Mouse (Mus musculus): ENCODE measurements around the gene Pax1. TPM values are rescaled to one million over a fixed set of nuclear protein-coding genes. Genes with fewer than 3 reads are reported as not detected.
A peak's percentile ranks its signal among the peaks of the same experiment; 100 is the strongest.

Pax1 gene
- polyA plus RNA-seq, 1 experiment from 2014 or later: not detected

DNA sequence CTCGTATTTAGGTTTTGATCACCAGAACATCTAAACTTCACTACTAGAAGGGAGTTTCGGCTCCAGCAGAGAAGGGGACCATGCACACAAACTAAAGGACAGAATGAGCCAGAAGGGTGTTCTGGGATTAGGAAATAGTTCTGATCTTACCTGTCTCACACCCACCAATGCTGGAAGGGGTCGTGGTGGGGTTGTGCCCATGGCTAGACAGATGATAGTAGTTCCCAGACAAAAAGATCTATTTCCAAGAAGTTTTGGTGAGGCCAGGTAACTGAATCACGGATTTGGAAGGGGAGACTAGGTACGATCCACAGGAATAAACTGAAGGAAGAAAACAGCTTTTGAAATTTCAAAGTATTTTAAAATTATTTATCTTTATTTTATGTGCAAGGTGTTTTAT, 8.4 kb downstream of the Pax1 start:
- H3K4me1 ChIP-seq (replicated peaks; ENCODE audit: control insufficient read depth, insufficient read depth, low read length): peaks cover 10% of the 10 kb centered on the region
- H3K27ac ChIP-seq (ENCODE audit: low read length): no peak overlapping the region
- no peak for ATAC-seq

DNA sequence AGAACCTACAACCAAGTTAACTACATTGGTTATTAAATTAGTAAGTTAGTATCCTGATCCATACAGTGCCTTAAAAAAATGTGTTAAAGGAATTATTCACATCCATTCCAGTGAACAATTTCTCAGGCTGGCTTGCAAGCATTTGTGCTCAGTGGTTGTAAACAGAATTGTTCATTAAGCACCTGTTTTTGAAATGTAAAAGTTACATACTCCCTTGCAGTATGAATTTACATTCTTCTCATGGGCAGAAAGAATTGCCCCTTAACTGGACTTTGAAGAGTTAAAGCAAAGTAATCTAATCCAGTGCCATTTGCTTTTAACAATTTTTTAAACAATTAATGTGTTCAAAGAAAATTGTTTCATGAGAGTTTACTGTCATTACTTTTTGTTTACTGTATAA, 9.6 kb downstream of the Pax1 start:
- Histone ChIP-seq H3K4me1 (replicated peaks; ENCODE audit: control insufficient read depth, insufficient read depth, low read length) (peaks cover 6% of the 10 kb centered on the region), H3K27me3 (replicated peaks; ENCODE audit: control insufficient read depth, insufficient read depth, low read length) (peaks cover 81% of the 10 kb centered on the region), H3K4me3 (replicated peaks; ENCODE audit: low read length) (no peak overlapping the region), H3K9ac (replicated peaks; ENCODE audit: low read depth, low read length) (no peak overlapping the region), H3K36me3 (ENCODE audit: control insufficient read depth, insufficient read depth) (no peaks in the 10 kb centered on the region), H3K27ac (ENCODE audit: low read length) (no peak overlapping the region), H3K4me2 (ENCODE audit: low read length) (no peak overlapping the region), H3K9me3 (ENCODE audit: control insufficient read depth, low read length) (no peaks in the 10 kb centered on the region)
- ATAC-seq: no peak

More for the DNA sequence above, 8.4 kb downstream of the Pax1 start:
- Histone ChIP-seq H3K4me3 (replicated peaks; ENCODE audit: low read length) (no peak overlapping the region), H3K27me3 (replicated peaks; ENCODE audit: control insufficient read depth, insufficient read depth, low read length) (peaks cover 82% of the 10 kb centered on the region), H3K4me2 (ENCODE audit: low read length) (no peak overlapping the region), H3K9ac (replicated peaks; ENCODE audit: low read depth, low read length) (no peak overlapping the region), H3K36me3 (ENCODE audit: control insufficient read depth, insufficient read depth) (no peaks in the 10 kb centered on the region), H3K9me3 (ENCODE audit: control insufficient read depth, low read length) (no peaks in the 10 kb centered on the region)
- WGBS: 7% methylated on average over 5 of the region's 5 CpGs

GRCm38 (mm10) chr2:147371840-147372239, 10.1 kb downstream of the Pax1 start:
- Histone ChIP-seq H3K27ac (ENCODE audit: low read length) (no peak overlapping the region), H3K27me3 (replicated peaks; ENCODE audit: control insufficient read depth, insufficient read depth, low read length) (peaks cover 79% of the 10 kb centered on the region), H3K4me3 (replicated peaks; ENCODE audit: low read length) (no peak overlapping the region), H3K4me2 (ENCODE audit: low read length) (no peak overlapping the region), H3K4me1 (replicated peaks; ENCODE audit: control insufficient read depth, insufficient read depth, low read length) (peaks cover 6% of the 10 kb centered on the region), H3K9me3 (ENCODE audit: control insufficient read depth, low read length) (no peaks in the 10 kb centered on the region), H3K36me3 (ENCODE audit: control insufficient read depth, insufficient read depth) (no peaks in the 10 kb centered on the region), H3K9ac (replicated peaks; ENCODE audit: low read depth, low read length) (no peak overlapping the region)
- WGBS: 4% methylated on average over 4 of the region's 4 CpGs
- no peak for ATAC-seq

GRCm38 (mm10) chr2:147372947-147373666, 11.4 kb downstream of the Pax1 start:
- H3K4me3 ChIP-seq (replicated peaks; ENCODE audit: low read length): no peak overlapping the region
- under 1% methylated on average over 28 of the region's 28 CpGs for WGBS

DNA sequence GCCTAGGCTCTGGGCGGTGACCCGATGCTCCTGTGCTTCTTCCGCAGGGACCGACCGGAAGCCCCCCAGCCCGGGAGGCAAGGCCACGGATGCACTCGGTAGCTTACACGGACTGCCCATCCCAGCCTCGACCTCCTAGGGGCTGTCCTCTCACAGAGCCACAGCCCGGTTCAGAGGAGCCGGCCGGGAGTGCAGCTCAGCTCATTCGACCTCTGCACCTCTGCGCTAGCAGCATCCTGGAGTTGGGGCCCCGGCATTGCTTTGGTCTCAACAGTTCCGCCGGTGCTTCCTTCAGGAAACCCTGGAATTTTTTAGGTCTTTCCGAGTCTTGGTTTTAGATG, 11.9 kb downstream of the Pax1 start:
- H3K36me3 ChIP-seq (ENCODE audit: control insufficient read depth, insufficient read depth): no peaks in the 10 kb centered on the region
- H3K4me2 ChIP-seq (ENCODE audit: low read length): no peak overlapping the region
- H3K27me3 ChIP-seq (replicated peaks; ENCODE audit: control insufficient read depth, insufficient read depth, low read length): peaks cover 81% of the 10 kb centered on the region
- no peak overlapping the region for H3K4me3 ChIP-seq (replicated peaks; ENCODE audit: low read length)
- under 1% methylated on average over 19 of the region's 19 CpGs for WGBS
- ATAC-seq: no peak
- no peaks in the 10 kb centered on the region for H3K9me3 ChIP-seq (ENCODE audit: control insufficient read depth, low read length)
- no peaks in the 10 kb centered on the region for H3K4me1 ChIP-seq (replicated peaks; ENCODE audit: control insufficient read depth, insufficient read depth, low read length)
- no peak overlapping the region for H3K9ac ChIP-seq (replicated peaks; ENCODE audit: low read depth, low read length)
- no peak overlapping the region for H3K27ac ChIP-seq (ENCODE audit: low read length)

More at GRCm38 (mm10) chr2:147372947-147373666, 11.4 kb downstream of the Pax1 start:
- Histone ChIP-seq H3K4me2 (ENCODE audit: low read length) (no peak overlapping the region), H3K36me3 (ENCODE audit: control insufficient read depth, insufficient read depth) (no peaks in the 10 kb centered on the region), H3K27ac (ENCODE audit: low read length) (no peak overlapping the region), H3K9ac (replicated peaks; ENCODE audit: low read depth, low read length) (no peak overlapping the region), H3K9me3 (ENCODE audit: control insufficient read depth, low read length) (no peaks in the 10 kb centered on the region), H3K27me3 (replicated peaks; ENCODE audit: control insufficient read depth, insufficient read depth, low read length) (peaks cover 79% of the 10 kb centered on the region), H3K4me1 (replicated peaks; ENCODE audit: control insufficient read depth, insufficient read depth, low read length) (peaks cover 3% of the 10 kb centered on the region)
- peak; percentile 40; the same call in 1 of the 2 replicates for ATAC-seq

DNA sequence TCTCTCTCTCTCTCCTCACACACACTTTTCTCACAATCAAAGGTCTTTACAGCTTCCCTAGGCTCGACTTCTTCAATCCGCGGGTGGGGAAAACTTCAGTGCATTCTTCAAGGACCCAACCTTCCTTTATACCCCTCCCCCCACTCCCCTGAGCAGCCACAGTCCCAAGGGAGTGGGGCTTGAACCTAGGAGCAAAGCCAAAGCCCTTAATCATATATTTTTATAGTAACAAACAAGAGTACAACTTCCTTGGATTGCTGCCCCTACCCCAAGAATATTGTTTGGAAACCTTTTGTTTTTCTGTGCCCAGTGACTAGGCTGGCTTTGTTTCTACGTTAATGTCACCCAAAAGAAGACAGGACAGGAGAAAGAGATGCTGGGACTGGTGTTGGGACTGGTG, 12.5 kb downstream of the Pax1 start:
- Histone ChIP-seq H3K9ac (replicated peaks; ENCODE audit: low read depth, low read length) (no peak overlapping the region), H3K27ac (ENCODE audit: low read length) (no peak overlapping the region), H3K36me3 (ENCODE audit: control insufficient read depth, insufficient read depth) (no peaks in the 10 kb centered on the region), H3K4me2 (ENCODE audit: low read length) (no peak overlapping the region), H3K9me3 (ENCODE audit: control insufficient read depth, low read length) (no peaks in the 10 kb centered on the region), H3K4me3 (replicated peaks; ENCODE audit: low read length) (no peak overlapping the region), H3K27me3 (replicated peaks; ENCODE audit: control insufficient read depth, insufficient read depth, low read length) (peaks cover 81% of the 10 kb centered on the region), H3K4me1 (replicated peaks; ENCODE audit: control insufficient read depth, insufficient read depth, low read length) (no peaks in the 10 kb centered on the region)
- WGBS: 2% methylated on average over 4 of the region's 4 CpGs
- no peak for ATAC-seq

GRCm38 (mm10) chr2:147375019-147375715, 13.4 kb downstream of the Pax1 start:
- no peaks in the 10 kb centered on the region for H3K4me1 ChIP-seq (replicated peaks; ENCODE audit: control insufficient read depth, insufficient read depth, low read length)
- no peaks in the 10 kb centered on the region for H3K36me3 ChIP-seq (ENCODE audit: control insufficient read depth, insufficient read depth)
- no peaks in the 10 kb centered on the region for H3K9me3 ChIP-seq (ENCODE audit: control insufficient read depth, low read length)
- H3K9ac ChIP-seq (replicated peaks; ENCODE audit: low read depth, low read length): no peak overlapping the region
- H3K4me2 ChIP-seq (ENCODE audit: low read length): no peak overlapping the region
- 5% methylated on average over 8 of the region's 8 CpGs for WGBS
- no peak overlapping the region for H3K4me3 ChIP-seq (replicated peaks; ENCODE audit: low read length)
- ATAC-seq: no peak
- H3K27ac ChIP-seq (ENCODE audit: low read length): no peak overlapping the region
- peaks cover 74% of the 10 kb centered on the region for H3K27me3 ChIP-seq (replicated peaks; ENCODE audit: control insufficient read depth, insufficient read depth, low read length)

DNA sequence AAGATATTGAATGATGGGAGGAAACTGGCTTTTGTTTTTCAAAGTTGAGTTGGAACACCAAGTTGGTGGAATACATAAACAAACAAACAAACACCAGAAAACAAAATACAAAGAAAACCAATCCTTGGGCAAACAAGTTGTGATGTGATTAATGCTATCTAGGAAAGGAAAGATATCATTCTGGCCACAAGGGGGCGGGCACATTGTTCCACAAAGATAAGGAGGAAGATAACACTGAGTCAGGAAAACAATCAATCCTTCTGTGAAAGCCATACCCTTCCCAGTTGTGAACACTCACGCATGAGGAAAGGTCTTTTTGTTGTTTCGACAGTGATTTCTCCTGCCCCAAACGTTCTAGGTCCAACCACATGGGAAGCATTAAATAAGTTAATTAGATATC, 17.2 kb downstream of the Pax1 start:
- 0 out of 2 replicates have a peak, but pooled peaks have one; percentile 43 for ATAC-seq
- WGBS: 17% methylated on average over 4 of the region's 4 CpGs
- no peaks in the 10 kb centered on the region for H3K9me3 ChIP-seq (ENCODE audit: control insufficient read depth, low read length)
- no peaks in the 10 kb centered on the region for H3K36me3 ChIP-seq (ENCODE audit: control insufficient read depth, insufficient read depth)
- H3K27ac ChIP-seq (ENCODE audit: low read length): no peak overlapping the region
- no peak overlapping the region for H3K4me3 ChIP-seq (replicated peaks; ENCODE audit: low read length)
- no peak overlapping the region for H3K4me2 ChIP-seq (ENCODE audit: low read length)
- no peaks in the 10 kb centered on the region for H3K4me1 ChIP-seq (replicated peaks; ENCODE audit: control insufficient read depth, insufficient read depth, low read length)
- no peak overlapping the region for H3K9ac ChIP-seq (replicated peaks; ENCODE audit: low read depth, low read length)
- peaks cover 43% of the 10 kb centered on the region for H3K27me3 ChIP-seq (replicated peaks; ENCODE audit: control insufficient read depth, insufficient read depth, low read length)

GRCm38 (mm10) chr2:147383373-147383772, 21.6 kb downstream of the Pax1 start:
- H3K36me3 ChIP-seq (ENCODE audit: control insufficient read depth, insufficient read depth): no peaks in the 10 kb centered on the region
- no peak overlapping the region for H3K4me2 ChIP-seq (ENCODE audit: low read length)
- H3K4me1 ChIP-seq (replicated peaks; ENCODE audit: control insufficient read depth, insufficient read depth, low read length): no peaks in the 10 kb centered on the region
- ATAC-seq: no peak
- no peak overlapping the region for H3K4me3 ChIP-seq (replicated peaks; ENCODE audit: low read length)
- H3K27ac ChIP-seq (ENCODE audit: low read length): no peak overlapping the region
- no peaks in the 10 kb centered on the region for H3K9me3 ChIP-seq (ENCODE audit: control insufficient read depth, low read length)
- H3K27me3 ChIP-seq (replicated peaks; ENCODE audit: control insufficient read depth, insufficient read depth, low read length): peaks cover 5% of the 10 kb centered on the region
- H3K9ac ChIP-seq (replicated peaks; ENCODE audit: low read depth, low read length): no peak overlapping the region
- WGBS: 81% methylated on average over 2 of the region's 2 CpGs

All from forebrain, embryonic 16.5 days (tissue).